Mouse (Mus musculus) lung, postnatal 0 days (tissue): Measurements from ENCODE around the gene Fau.

Source experiments
- CTCF ChIP-seq: IDR thresholded peaks from 2 replicates; pipeline ENCODE4 v1.5.1; 2016; ENCODE audit warnings: antibody characterized with exemption, mild to moderate bottlenecking
- EP300 ChIP-seq: IDR thresholded peaks from 2 replicates; pipeline ENCODE4 v1.6.1; 2016; ENCODE audit warnings: antibody characterized with exemption, mild to moderate bottlenecking, control low read depth

DNA sequence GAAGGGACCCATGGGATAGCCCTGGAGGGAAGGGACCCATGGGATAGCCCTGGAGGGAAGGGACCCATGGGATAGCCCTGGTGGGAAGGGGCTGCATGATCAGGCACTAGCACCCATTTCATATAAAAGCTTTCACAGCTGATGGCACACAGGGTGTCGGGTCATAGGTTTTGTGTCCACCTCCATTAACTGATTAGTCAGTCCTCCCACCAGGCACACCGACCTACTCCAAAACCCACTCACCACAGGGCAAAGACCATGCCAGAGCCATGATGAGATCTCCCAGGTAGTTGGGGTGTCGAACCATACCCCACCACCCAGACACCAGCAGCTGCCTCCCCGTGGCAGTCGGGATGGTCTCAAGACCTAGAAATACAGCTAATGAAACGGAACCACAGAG, 5.4 kb downstream of the Fau start:
- TF ChIP-seq CTCF, result no peak
- no peak for TF ChIP-seq EP300
